Mouse (Mus musculus) midbrain, embryonic 10.5 days (tissue): ENCODE data around the gene Cdh26. TPM values are rescaled to one million over a fixed set of nuclear protein-coding genes. Genes with fewer than 3 reads are reported as not detected.

Experiments
- DNase-seq: peaks from one replicate; pipeline ENCODE4 v3.0.0-alpha.2; 2017; ENCODE audit warnings: low spot score
- H3K27ac ChIP-seq: fragments of 300-500 bp; sonication (generic); replicated peaks from 2 replicates; pipeline ENCODE4 v1.5.1; 2016; ENCODE audit warnings: mild to moderate bottlenecking
- H3K27me3 ChIP-seq: fragments of 300-500 bp; sonication (generic); 2 replicates; pipeline ENCODE4 v1.6.1; 2016; ENCODE audit warnings: low read depth, mild to moderate bottlenecking; ENCODE audit not compliant: poor library complexity, severe bottlenecking
- H3K36me3 ChIP-seq: fragments of 300-500 bp; sonication (generic); 2 replicates; pipeline ENCODE4 v1.6.1; 2016; ENCODE audit warnings: mild to moderate bottlenecking, moderate library complexity
- H3K4me1 ChIP-seq: fragments of 300-500 bp; sonication (generic); 2 replicates; pipeline ENCODE4 v1.6.1; 2016
- H3K4me3 ChIP-seq: fragments of 300-500 bp; sonication (generic); 2 replicates; pipeline ENCODE4 v1.5.1; 2016; ENCODE audit warnings: mild to moderate bottlenecking, moderate library complexity
- H3K9me3 ChIP-seq: fragments of 300-500 bp; sonication (generic); replicated peaks from 2 replicates; pipeline ENCODE4 v1.6.1; 2016; ENCODE audit warnings: mild to moderate bottlenecking
- WGBS: fragments of 180-500 bp; shearing (Covaris S2); methylation state at CpG from one replicate; pipeline ENCODE4 v1.1.7; 2016; 5-methylcytosine and 5-hydroxymethylcytosine counted together
- polyA plus RNA-seq: library from polyadenylated mRNA; unstranded; fragments of >200 nt; fragmentation: Nextera tagmentation; extraction: Ambion mirVana; gene quantifications from 2 replicates; pipeline ENCODE4 v1.2.1, GENCODE M21; 2016

The Cdh26 gene
- 0.04 and 0.14 TPM in 2 replicates for polyA plus RNA-seq

- no peak for DNase-seq
- WGBS = 93% methylated on average over 4 of the region's 4 CpGs
- no peaks in the 10 kb centered on the region for H3K27me3 ChIP-seq
- no peaks in the 10 kb centered on the region for H3K9me3 ChIP-seq
- H3K4me1 ChIP-seq = 0 out of 2 replicates have a peak, but pooled peaks cover 3% of the 10 kb centered on the region
- no peaks in the 10 kb centered on the region for H3K36me3 ChIP-seq
- H3K4me3 ChIP-seq = no peak within 1 kb of the TSS
- H3K27ac ChIP-seq = no peak within 1 kb of the TSS
These were observed at the start of gene Cdh26 for GRCm38 (mm10) chr2:178430231-178430630. Gene Cdh26, plus strand, starts transcription at chr2:178430531.

GRCm38 (mm10) chr2:178407053-178407815, 23.1 kb upstream of the Cdh26 start, which contains the start of gene Sycp2:
Gene Sycp2, minus strand, starts transcription at chr2:178407685.
- WGBS = 85% methylated on average over 52 of the region's 52 CpGs

GRCm38 (mm10) chr2:178409024-178409423, 21.3 kb upstream of the Cdh26 start:
- peaks cover 9% of the 10 kb centered on the region for H3K4me1 ChIP-seq
- H3K36me3 ChIP-seq = no peaks in the 10 kb centered on the region
- DNase-seq = no peak
- 74% methylated on average over 1 of the region's 1 CpGs for WGBS
- H3K9me3 ChIP-seq = peaks cover 10% of the 10 kb centered on the region; the same call in 1 of the 2 replicates
- no peak overlapping the region for H3K27ac ChIP-seq
- H3K4me3 ChIP-seq = no peak overlapping the region
- H3K27me3 ChIP-seq = peaks cover 28% of the 10 kb centered on the region

More at GRCm38 (mm10) chr2:178407053-178407815, 23.1 kb upstream of the Cdh26 start, which contains the start of gene Sycp2:
- Histone ChIP-seq H3K9me3 (peaks cover 10% of the 10 kb centered on the region; the same call in 1 of the 2 replicates), H3K27ac (no peak within 1 kb of the TSS), H3K4me1 (no peaks in the 10 kb centered on the region), H3K4me3 (no peak within 1 kb of the TSS), H3K36me3 (no peaks in the 10 kb centered on the region), H3K27me3 (peaks cover 10% of the 10 kb centered on the region)
- no peak for DNase-seq

GRCm38 (mm10) chr2:178410286-178410685, 20.0 kb upstream of the Cdh26 start:
- Histone ChIP-seq H3K27me3 (peaks cover 40% of the 10 kb centered on the region), H3K9me3 (peaks cover 10% of the 10 kb centered on the region; the same call in 1 of the 2 replicates), H3K4me1 (peaks cover 20% of the 10 kb centered on the region), H3K36me3 (no peaks in the 10 kb centered on the region), H3K4me3 (no peak overlapping the region), H3K27ac (no peak overlapping the region)
- 86% methylated on average over 6 of the region's 6 CpGs for WGBS
- DNase-seq = no peak

GRCm38 (mm10) chr2:178412598-178412997, 17.7 kb upstream of the Cdh26 start:
- WGBS = 81% methylated on average over 6 of the region's 6 CpGs
- H3K4me3 ChIP-seq = no peak overlapping the region
- no peaks in the 10 kb centered on the region for H3K36me3 ChIP-seq
- no peak overlapping the region for H3K27ac ChIP-seq
- peaks cover 50% of the 10 kb centered on the region for H3K27me3 ChIP-seq
- H3K4me1 ChIP-seq = peaks cover 21% of the 10 kb centered on the region
- no peak for DNase-seq
- peaks cover 1% of the 10 kb centered on the region; the same call in 1 of the 2 replicates for H3K9me3 ChIP-seq

GRCm38 (mm10) chr2:178413081-178413480, 17.2 kb upstream of the Cdh26 start:
- Histone ChIP-seq H3K27ac (no peak overlapping the region), H3K4me1 (peaks cover 21% of the 10 kb centered on the region), H3K36me3 (no peaks in the 10 kb centered on the region), H3K9me3 (no peaks in the 10 kb centered on the region), H3K4me3 (peak overlapping the region; percentile 82), H3K27me3 (peaks cover 50% of the 10 kb centered on the region)
- WGBS = 64% methylated on average over 13 of the region's 13 CpGs
- peak; percentile 27 for DNase-seq

- peak; percentile 59 for DNase-seq
- 17% methylated on average over 75 of the region's 75 CpGs for WGBS
- Histone ChIP-seq H3K4me1 (peaks cover 21% of the 10 kb centered on the region), H3K9me3 (no peaks in the 10 kb centered on the region), H3K36me3 (no peaks in the 10 kb centered on the region), H3K27ac (peak overlapping the region; percentile 72), H3K4me3 (peak overlapping the region; percentile 82), H3K27me3 (peaks cover 50% of the 10 kb centered on the region)
These were observed 16.7 kb upstream of the Cdh26 start for GRCm38 (mm10) chr2:178413481-178414260.

GRCm38 (mm10) chr2:178414261-178415149, 15.8 kb upstream of the Cdh26 start, which contains the start of the genes Ppp1r3d and Fam217b:
Gene Ppp1r3d, minus strand, starts transcription at chr2:178414472.
Gene Fam217b, plus strand, starts transcription at chr2:178414524.
- no peaks in the 10 kb centered on the region for H3K36me3 ChIP-seq
- H3K4me3 ChIP-seq = peak within 1 kb of the TSS; percentile 82
- H3K27me3 ChIP-seq = peaks cover 50% of the 10 kb centered on the region
- peak; percentile 61 for DNase-seq
- peak within 1 kb of the TSS; percentile 72 for H3K27ac ChIP-seq
- 1% methylated on average over 70 of the region's 74 CpGs for WGBS
- H3K4me1 ChIP-seq = peaks cover 21% of the 10 kb centered on the region
- no peaks in the 10 kb centered on the region for H3K9me3 ChIP-seq

- no peak for DNase-seq
- H3K36me3 ChIP-seq = no peaks in the 10 kb centered on the region
- WGBS = 42% methylated on average over 3 of the region's 3 CpGs
- peak overlapping the region; percentile 82 for H3K4me3 ChIP-seq
- H3K27me3 ChIP-seq = peaks cover 50% of the 10 kb centered on the region
- H3K4me1 ChIP-seq = peaks cover 21% of the 10 kb centered on the region
- H3K9me3 ChIP-seq = no peaks in the 10 kb centered on the region
- H3K27ac ChIP-seq = no peak overlapping the region
These were observed 15.2 kb upstream of the Cdh26 start for GRCm38 (mm10) chr2:178415150-178415448.

GRCm38 (mm10) chr2:178416427-178416826, 13.9 kb upstream of the Cdh26 start:
- H3K27ac ChIP-seq = no peak overlapping the region
- no peak for DNase-seq
- peaks cover 48% of the 10 kb centered on the region for H3K27me3 ChIP-seq
- H3K36me3 ChIP-seq = no peaks in the 10 kb centered on the region
- no peaks in the 10 kb centered on the region for H3K9me3 ChIP-seq
- H3K4me3 ChIP-seq = no peak overlapping the region
- 84% methylated on average over 13 of the region's 13 CpGs for WGBS
- peaks cover 21% of the 10 kb centered on the region for H3K4me1 ChIP-seq

GRCm38 (mm10) chr2:178416970-178417369, 13.4 kb upstream of the Cdh26 start:
- no peak for DNase-seq
- Histone ChIP-seq H3K9me3 (no peaks in the 10 kb centered on the region), H3K27me3 (peaks cover 43% of the 10 kb centered on the region), H3K4me1 (peaks cover 21% of the 10 kb centered on the region), H3K27ac (no peak overlapping the region), H3K4me3 (no peak overlapping the region), H3K36me3 (no peaks in the 10 kb centered on the region)
- 85% methylated on average over 4 of the region's 4 CpGs for WGBS

- no peak for DNase-seq
- 0 out of 2 replicates have a peak, but pooled peaks cover 4% of the 10 kb centered on the region for H3K4me1 ChIP-seq
- WGBS = 83% methylated on average over 9 of the region's 9 CpGs
These were observed 9.8 kb upstream of the Cdh26 start for GRCm38 (mm10) chr2:178420576-178420975.

More at GRCm38 (mm10) chr2:178420576-178420975, 9.8 kb upstream of the Cdh26 start:
- Histone ChIP-seq H3K9me3 (no peaks in the 10 kb centered on the region), H3K4me3 (no peak overlapping the region), H3K27me3 (peaks cover 6% of the 10 kb centered on the region), H3K27ac (no peak overlapping the region), H3K36me3 (no peaks in the 10 kb centered on the region)
